ENCODE assay signal across 8 mouse cellular contexts in the genomic region with DNA sequence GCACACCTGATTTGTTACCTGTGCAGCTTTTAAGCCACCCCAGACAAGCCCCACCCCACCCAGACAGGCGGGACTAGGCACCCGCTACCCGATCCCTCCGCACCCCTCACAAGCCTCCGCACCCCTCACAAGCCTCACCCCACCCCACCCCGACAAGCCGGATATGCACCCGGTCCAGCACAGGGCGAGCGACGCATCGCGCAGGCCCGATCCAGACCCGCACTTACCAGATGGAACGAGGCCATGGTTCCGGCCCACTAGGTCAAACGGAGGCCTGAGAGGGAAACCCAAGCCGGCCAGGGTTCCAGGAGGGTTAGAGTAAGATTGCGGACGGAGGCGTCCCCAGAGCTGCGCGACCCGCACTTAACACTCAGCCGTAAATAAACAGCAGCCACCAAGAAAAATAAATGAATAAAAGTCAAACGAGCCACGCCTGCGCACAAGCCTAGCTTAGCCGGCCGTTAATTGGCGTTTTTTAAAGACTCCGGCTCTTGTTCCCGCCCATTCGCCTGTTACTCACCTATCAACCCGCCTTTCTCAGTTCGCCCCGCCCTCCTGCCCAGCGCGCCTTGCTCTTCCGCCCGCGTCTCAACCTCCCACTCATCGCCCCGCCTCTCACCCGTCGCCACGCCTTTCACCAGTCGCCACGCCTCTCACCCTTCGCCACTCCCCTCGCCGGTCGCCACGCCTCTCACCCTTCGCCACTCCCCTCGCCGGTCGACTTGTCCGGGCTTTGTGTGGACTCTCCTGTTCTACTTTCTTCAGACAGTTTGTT. TPM values are rescaled to one million over a fixed set of nuclear protein-coding genes. Genes with fewer than 3 reads are reported as not detected.
DNase-seq lines count a peak whose midpoint lies in the region; ATAC-seq lines count a peak whose summit lies in the region.

A gene (minus strand): TSS at position 483 of the 775 bp plus-strand sequence.

- peak; percentile 78 for ATAC-seq in megakaryocyte progenitor cell, adult 5-6 weeks (replicated peaks; ENCODE audit: poor library complexity)

- peak; percentile 100 for DNase-seq in adipocyte (ENCODE audit: low spot score)
- peak; percentile 99 for DNase-seq in embryo, embryonic 10 days (ENCODE audit: low spot score)
- peak; percentile 95 for DNase-seq in gastrocnemius, postnatal 10 days
- peak; percentile 99 for DNase-seq in induced T-regulatory cell, adult 2 months (ENCODE audit: low read depth)
- DNase-seq in left cerebral cortex, adult 9 months (ENCODE audit: low spot score in 2 of 2) = peak; percentile 87 to 96
- DNase-seq in right cerebral cortex, postnatal 14 days = peak; percentile 94
- peak; percentile 95 to 97 for DNase-seq in urinary bladder, postnatal 36 days (ENCODE audit: low spot score in 2 of 2)

RNA-seq across cellular contexts. Expression of the gene that starts here (rescaled TPM):
- 10 to 100 TPM in 1 of 2 experiments, 1 to 10 TPM in 1; 8.2 to 11.1 TPM for total RNA-seq in gastrocnemius, postnatal 10 days (2021)
- total RNA-seq in megakaryocyte progenitor cell, adult 5-6 weeks (2015) = 47.2 and 55.1 TPM in 2 replicates
- 39.5 and 50.5 TPM in 2 replicates for total RNA-seq in megakaryocyte progenitor cell, adult 5-6 weeks (2017)

Comparison
In these comparisons a context has a peak if more than half of its experiments do, and no peak if none do; other contexts are left out.
1. Peak in every context shown above with its lines: DNase-seq and ATAC-seq.